Mouse (Mus musculus) MEL (cell line): ENCODE measurements around the gene Sorbs2.

ENCODE experiments used
- BHLHE40 ChIP-seq: IDR thresholded peaks from 2 replicates; pipeline ENCODE4 v1.6.1; 2012; ENCODE audit warnings: low read depth, mild to moderate bottlenecking, inconsistent platforms, low read length, improper control_type of control experiment, borderline replicate concordance
- CTCF ChIP-seq, 3 experiments: IDR thresholded peaks in 2 of 3; conservative IDR thresholded peaks in 1 of 3; 2 replicates each; pipeline ENCODE4 v1.5.1; 2011 to 2012; ENCODE audit warnings: low read length in 3 of 3, low read depth in 2 of 3, mild to moderate bottlenecking in 2 of 3, improper control_type of control experiment in 1 of 3, inconsistent platforms in 1 of 3, mixed read lengths in 1 of 3, moderate library complexity in 1 of 3; ENCODE audit not compliant: control insufficient read depth in 1 of 3, insufficient read depth in 1 of 3, poor library complexity in 1 of 3, severe bottlenecking in 1 of 3
- MAZ ChIP-seq: IDR thresholded peaks from 2 replicates; pipeline ENCODE4 v1.6.1; 2012; ENCODE audit warnings: low read depth, mild to moderate bottlenecking, inconsistent platforms, low read length, improper control_type of control experiment
- POLR2AphosphoS5 ChIP-seq: IDR thresholded peaks from 2 replicates; pipeline ENCODE4 v1.6.1; 2012; ENCODE audit warnings: low read depth, borderline replicate concordance, mild to moderate bottlenecking, inconsistent platforms, low read length, moderate library complexity, mixed read lengths
- ZKSCAN1 ChIP-seq: IDR thresholded peaks from 2 replicates; pipeline ENCODE4 v1.6.1; 2012; ENCODE audit warnings: low read depth, mild to moderate bottlenecking, inconsistent platforms, low read length, improper control_type of control experiment, moderate library complexity

GRCm38 (mm10) chr8:45469507-45470178 lies 37.9 kb upstream of the Sorbs2 start:
- TF ChIP-seq CTCF (IDR thresholded peaks at IDR 0.05 in 2 of 3, conservative IDR thresholded peaks at IDR 0.05 in 1 of 3; ENCODE audit: control insufficient read depth in 1 of 3, insufficient read depth in 1 of 3, low read depth in 2 of 3, low read length in 3 of 3, poor library complexity in 1 of 3, severe bottlenecking in 1 of 3) (no peak), MAZ (no peak), ZKSCAN1 (no peak), POLR2AphosphoS5 (no peak), BHLHE40 (no peak)
